Mouse (Mus musculus) ES-E14 (cell line): Measurements from ENCODE around the gene Rsad2. TPM values are rescaled to one million over a fixed set of nuclear protein-coding genes. Genes with fewer than 3 reads are reported as not detected.
"Not testable (repeated sequence)": the region's sequence is repeated elsewhere in the genome, so short reads cannot be mapped to it uniquely, and the experiment has no call there.

Experiments used
- DNase-seq: peaks from one replicate; pipeline ENCODE4 v3.0.0-alpha.2; 2013; ENCODE audit warnings: low read depth, low spot score
- H3K27ac ChIP-seq: 2 replicates; pipeline ENCODE4 v1.5.1; 2012; ENCODE audit warnings: low read depth, mild to moderate bottlenecking, low read length, moderate library complexity, mixed read lengths; ENCODE audit not compliant: poor library complexity, insufficient read depth, severe bottlenecking
- H3K36me3 ChIP-seq: 2 replicates; pipeline ENCODE4 v1.6.1; 2012; ENCODE audit warnings: mild to moderate bottlenecking, low read length, moderate library complexity, mixed read lengths; ENCODE audit not compliant: control insufficient read depth, poor library complexity, insufficient read depth, severe bottlenecking
- H3K4me1 ChIP-seq, 2 experiments: fragments of 150-350 bp in 1 of 2; sonication (generic) in 1 of 2; 2 replicates each; pipeline ENCODE4 v1.6.1; 2012; ENCODE audit warnings: low read length in 2 of 2, mild to moderate bottlenecking in 1 of 2, mixed read lengths in 1 of 2; ENCODE audit not compliant: control insufficient read depth in 2 of 2, insufficient read depth in 2 of 2, poor library complexity in 1 of 2
- H3K4me3 ChIP-seq, 2 experiments: fragments of 150-350 bp in 1 of 2; sonication (generic) in 1 of 2; 2 replicates each; pipeline ENCODE4 v1.5.1; 2012; ENCODE audit warnings: low read length in 2 of 2, low read depth in 1 of 2, mild to moderate bottlenecking in 1 of 2, mixed read lengths in 1 of 2; ENCODE audit not compliant: insufficient read depth in 1 of 2, poor library complexity in 1 of 2, severe bottlenecking in 1 of 2
- H3K9ac ChIP-seq: 2 replicates; pipeline ENCODE4 v1.6.1; 2012; ENCODE audit warnings: low read depth, mild to moderate bottlenecking, low read length, mixed read lengths; ENCODE audit not compliant: poor library complexity, insufficient read depth, severe bottlenecking
- H3K9me3 ChIP-seq: fragments of 150-350 bp; sonication (generic); 2 replicates; pipeline ENCODE4 v1.6.1; 2012; ENCODE audit warnings: low read depth, mild to moderate bottlenecking, low read length; ENCODE audit not compliant: control insufficient read depth, insufficient read depth
- CHD2 ChIP-seq: IDR thresholded peaks from 2 replicates; pipeline ENCODE4 v1.6.1; 2014; ENCODE audit warnings: mild to moderate bottlenecking, low read depth, low read length, inconsistent platforms
- HCFC1 ChIP-seq: IDR thresholded peaks from 2 replicates; pipeline ENCODE4 v1.6.1; 2012; ENCODE audit warnings: low read length, inconsistent platforms, borderline replicate concordance; ENCODE audit not compliant: insufficient read depth
- MAFK ChIP-seq: IDR thresholded peaks from 2 replicates; pipeline ENCODE4 v1.6.1; 2014; ENCODE audit warnings: mild to moderate bottlenecking, low read depth, low read length, inconsistent platforms; ENCODE audit not compliant: insufficient read depth
- ZC3H11A ChIP-seq: IDR thresholded peaks from 2 replicates; pipeline ENCODE4 v1.6.1; 2012; ENCODE audit warnings: low read depth, mild to moderate bottlenecking, inconsistent platforms, low read length, borderline replicate concordance
- ZNF384 ChIP-seq: IDR thresholded peaks from 2 replicates; pipeline ENCODE4 v1.6.1; 2012; ENCODE audit warnings: low read depth, low read length, inconsistent platforms
- in situ Hi-C, 2 experiments: fragments of 600-800 bp; cut with MboI; formaldehyde crosslinking; loops; one replicate each; pipeline ENCODE4 v1.15.1; 2025; ENCODE audit warnings: low sequenced_read_pairs in 2 of 2, inconsistent platforms in 1 of 2; ENCODE audit not compliant: unreplicated experiment in 2 of 2
- total RNA-seq: library from RNA; depleted of rRNA; stranded (reverse); fragments of 300-350 nt; gene quantifications from 2 replicates; pipeline ENCODE4 v1.2.3, GENCODE M21; 2012

Rsad2 gene
- total RNA-seq, 1 experiment, result 0.27 TPM

DNA sequence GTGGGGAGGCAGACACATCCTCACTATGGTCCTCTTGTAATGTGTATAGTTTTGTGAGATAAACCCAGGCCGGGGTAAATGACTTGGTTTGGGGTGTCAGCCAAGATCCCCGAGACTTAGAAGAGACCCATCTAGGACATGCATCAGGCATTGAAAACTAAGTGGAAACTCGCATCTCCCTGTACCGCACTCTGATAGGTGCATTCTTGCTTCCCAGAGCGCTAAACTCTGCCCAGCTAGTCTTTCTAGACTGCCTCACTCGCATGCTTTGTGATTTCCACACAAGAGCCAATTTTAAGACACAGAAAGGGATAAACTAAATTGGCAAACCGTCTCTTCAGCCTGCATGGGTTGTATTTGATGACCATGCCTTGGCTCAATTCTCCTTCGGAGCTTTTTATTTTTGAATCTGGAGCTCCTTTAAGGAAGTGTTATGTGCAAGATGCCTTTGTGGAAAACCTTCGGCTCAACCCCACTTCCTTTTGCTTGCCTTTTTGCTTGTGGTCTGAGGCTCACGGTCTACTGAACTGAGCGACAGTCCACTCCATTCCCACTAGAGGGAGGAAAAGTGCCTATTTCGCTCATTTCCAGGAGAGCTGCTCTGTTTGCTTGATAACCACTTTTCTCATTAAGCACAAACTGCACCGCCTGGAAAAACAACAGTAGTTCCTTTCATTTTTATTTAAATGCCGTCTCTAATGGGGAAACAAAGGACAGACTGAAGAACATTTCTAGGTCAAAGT is 31.8 kb upstream of the Rsad2 start:
- in situ Hi-C loops, result no loop called here
- H3K27ac ChIP-seq, result no peak overlapping the region
- H3K4me3 ChIP-seq, result no peak overlapping the region
- H3K4me1 ChIP-seq, result no peaks in the 10 kb centered on the region
- no peaks in the 10 kb centered on the region for H3K9me3 ChIP-seq
- H3K9ac ChIP-seq, result no peak overlapping the region
- TF ChIP-seq ZC3H11A, result peak; percentile 18; the same call in 1 of the 2 replicates
- no peak for TF ChIP-seq CHD2
- TF ChIP-seq HCFC1, result no peak
- no peak for TF ChIP-seq MAFK
- TF ChIP-seq ZNF384, result no peak
- peak; percentile 35 for DNase-seq
- no peaks in the 10 kb centered on the region for H3K36me3 ChIP-seq

DNA sequence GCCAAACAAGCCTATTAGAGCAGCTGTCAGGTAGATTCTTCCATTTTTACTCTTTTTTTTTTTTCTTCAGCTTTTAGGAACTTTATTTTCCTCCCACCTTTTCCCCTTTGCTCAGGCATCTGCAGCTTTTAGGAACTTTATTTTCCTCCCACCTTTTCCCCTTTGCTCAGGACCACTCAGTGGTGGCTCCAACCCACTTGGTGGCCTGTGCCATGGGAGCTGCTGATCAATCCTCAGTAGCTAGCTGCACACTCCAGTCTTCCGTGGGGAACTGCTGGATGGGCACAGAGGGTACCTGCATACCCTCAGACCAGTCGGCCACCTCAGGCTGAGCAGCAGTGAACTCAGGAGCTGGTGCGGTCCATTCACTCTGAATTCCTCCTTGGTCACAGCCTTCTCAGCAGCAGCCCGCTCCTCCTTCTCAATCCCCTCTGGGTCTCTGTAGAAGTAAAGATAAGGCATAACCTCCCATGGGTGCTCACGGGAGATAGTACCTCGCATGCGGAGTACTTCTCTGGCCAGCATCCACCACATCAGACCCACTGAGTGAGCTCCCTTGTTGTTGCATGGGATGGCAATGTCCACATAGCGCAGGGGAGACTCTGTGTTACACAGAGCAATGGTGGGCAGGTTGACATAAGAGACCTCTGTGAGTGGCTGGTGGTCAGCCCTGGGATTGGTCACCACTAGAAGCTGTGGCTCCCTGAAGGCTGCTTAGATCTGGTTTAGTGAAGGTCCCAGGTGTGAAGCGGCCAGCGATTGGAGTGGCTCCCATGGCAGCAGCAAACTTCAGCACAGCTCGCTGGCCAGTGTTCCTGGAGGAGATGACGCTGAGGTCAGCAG is 29.7 kb upstream of the Rsad2 start:
- DNase-seq, in situ Hi-C loops, H3K9ac ChIP-seq, H3K36me3 ChIP-seq, H3K4me1 ChIP-seq, H3K9me3 ChIP-seq, H3K4me3 ChIP-seq, H3K27ac ChIP-seq: not testable (repeated sequence)

DNA sequence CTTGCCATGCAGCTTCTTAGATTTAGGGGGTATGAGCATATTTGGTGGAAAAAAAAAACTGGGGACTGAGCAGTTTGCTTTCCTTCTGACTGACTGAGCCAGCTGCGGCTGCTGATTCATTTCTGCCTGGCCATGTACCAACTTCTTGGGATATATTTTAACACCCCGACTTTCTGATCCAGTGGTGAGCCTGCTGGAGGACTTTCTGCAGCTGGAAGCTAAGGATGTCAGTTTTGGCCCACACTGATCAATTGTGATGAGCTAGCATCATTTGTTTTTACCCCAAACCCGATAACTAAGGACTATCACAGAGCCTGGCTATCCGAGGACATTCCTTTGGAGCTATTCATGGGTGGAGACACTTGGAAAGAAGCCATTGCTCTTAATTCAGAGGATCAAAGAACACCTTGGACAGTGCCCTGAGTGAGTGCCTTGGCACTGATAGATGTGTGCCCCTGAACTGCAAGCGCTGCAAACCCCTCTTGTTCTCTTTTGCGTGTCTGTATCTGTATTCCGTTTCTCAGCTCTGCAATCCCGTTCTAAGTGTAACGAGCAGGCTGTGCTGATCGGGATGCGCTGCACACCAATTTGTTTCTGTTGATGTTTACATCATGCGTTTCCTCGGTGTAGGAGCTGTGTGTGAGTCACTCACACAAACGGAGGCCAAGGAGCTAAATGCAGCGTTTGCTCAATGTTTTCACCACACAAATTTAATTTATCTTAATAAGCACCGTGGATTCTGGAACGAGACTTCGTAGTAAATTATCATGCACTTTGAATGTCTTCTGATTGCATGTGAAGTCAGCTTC is 22.1 kb upstream of the Rsad2 start:
- H3K9me3 ChIP-seq, result no peaks in the 10 kb centered on the region
- no peaks in the 10 kb centered on the region for H3K36me3 ChIP-seq
- no peak overlapping the region for H3K27ac ChIP-seq
- no peak for DNase-seq
- no peak for TF ChIP-seq CHD2
- TF ChIP-seq MAFK, result no peak
- TF ChIP-seq HCFC1, result no peak
- TF ChIP-seq ZC3H11A, result no peak
- no peak for TF ChIP-seq ZNF384
- in situ Hi-C loops, result no loop called here
- H3K4me1 ChIP-seq, result no peaks in the 10 kb centered on the region
- H3K4me3 ChIP-seq, result no peak overlapping the region
- no peak overlapping the region for H3K9ac ChIP-seq

DNA sequence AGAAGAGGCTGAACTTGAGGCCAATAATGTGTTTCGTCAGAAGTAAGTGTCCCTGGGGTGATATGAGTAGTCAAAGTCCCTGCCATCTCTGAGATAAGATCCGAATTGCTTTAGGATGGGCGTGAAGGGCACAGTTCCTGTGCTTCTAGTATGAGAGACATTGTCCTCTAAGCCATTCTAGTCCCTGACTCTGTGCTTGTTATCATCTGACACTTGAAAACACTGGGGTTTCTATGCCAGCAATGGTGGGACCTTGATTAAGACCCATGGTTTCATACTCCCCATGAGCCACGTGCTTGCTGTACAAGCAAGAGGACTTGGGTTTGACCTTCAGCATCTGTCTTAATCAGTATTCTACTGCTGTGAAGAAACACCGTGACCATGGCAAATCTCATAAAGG is 20.9 kb upstream of the Rsad2 start:
- no peak for DNase-seq
- no peak overlapping the region for H3K4me3 ChIP-seq

More for the DNA sequence above, 20.9 kb upstream of the Rsad2 start:
- no peaks in the 10 kb centered on the region for H3K9me3 ChIP-seq
- H3K27ac ChIP-seq, result no peak overlapping the region
- H3K4me1 ChIP-seq, result no peaks in the 10 kb centered on the region
- in situ Hi-C loops, result no loop called here
- no peaks in the 10 kb centered on the region for H3K36me3 ChIP-seq
- no peak overlapping the region for H3K9ac ChIP-seq
- TF ChIP-seq MAFK (no peak), ZNF384 (no peak), HCFC1 (no peak)
